Mouse (Mus musculus): Measurements from ENCODE around the gene Dctn2. TPM values are rescaled to one million over a fixed set of nuclear protein-coding genes. Genes with fewer than 3 reads are reported as not detected.
A peak's percentile ranks its signal among the peaks of the same experiment; 100 is the strongest.

Dctn2 gene
- polyA plus RNA-seq, 1 experiment from 2014 or later, result 320 TPM

DNA sequence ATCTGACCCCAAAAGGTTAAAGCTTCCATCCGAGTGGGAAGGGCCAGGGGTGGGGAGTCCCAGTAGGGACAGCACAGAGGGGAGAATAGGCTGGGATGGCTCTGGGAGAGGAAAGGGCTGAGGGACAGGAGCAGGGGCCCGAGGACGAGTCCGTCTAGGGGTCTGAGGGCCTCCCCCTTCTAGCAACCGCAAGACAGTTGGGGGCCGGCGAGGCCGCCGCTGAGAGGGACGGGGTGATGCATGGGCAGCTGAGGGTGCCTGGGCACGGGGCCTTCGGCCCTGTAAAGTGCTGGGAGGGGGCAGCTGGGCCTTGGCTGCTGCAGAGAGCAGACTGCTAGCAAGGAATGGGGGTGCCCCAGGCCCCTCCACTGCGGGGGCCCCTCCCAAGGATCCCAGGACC is 19.5 kb downstream of the Dctn2 start:
- no peak overlapping the region for H3K27ac ChIP-seq (replicated peaks)
- H3K27me3 ChIP-seq, result no peaks in the 10 kb centered on the region
- WGBS, result 71% methylated on average over 11 of the region's 13 CpGs
- ATAC-seq (replicated peaks), result no peak
- peaks cover 54% of the 10 kb centered on the region for H3K36me3 ChIP-seq
- H3K9me3 ChIP-seq, result no peaks in the 10 kb centered on the region
- H3K4me2 ChIP-seq (replicated peaks), result no peak overlapping the region
- H3K4me1 ChIP-seq, result peaks cover 37% of the 10 kb centered on the region
- no peak overlapping the region for H3K9ac ChIP-seq (replicated peaks)
- no peak overlapping the region for H3K4me3 ChIP-seq

DNA sequence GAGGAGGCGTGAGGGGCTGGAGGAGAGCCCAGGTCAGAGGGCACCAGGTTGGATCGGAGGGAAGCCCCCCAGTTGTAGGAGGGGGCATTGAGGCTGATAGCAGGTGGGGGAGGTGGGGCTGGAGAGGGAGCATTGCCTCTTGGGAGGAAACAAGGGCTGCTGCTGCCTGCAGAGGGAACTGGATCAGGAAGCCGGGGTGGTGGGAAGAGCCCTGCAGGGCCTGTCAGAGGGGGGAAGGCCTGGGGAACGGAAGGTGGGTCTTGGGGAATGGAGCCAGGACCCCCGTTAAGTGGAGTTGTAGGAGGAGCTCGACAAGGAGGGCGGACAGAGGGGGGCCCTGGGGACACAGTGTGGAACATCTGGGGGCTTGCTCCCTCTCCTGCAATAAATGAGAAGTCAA is 20.0 kb downstream of the Dctn2 start:
- Histone ChIP-seq H3K27ac (replicated peaks) (no peak overlapping the region), H3K4me2 (replicated peaks) (peak overlapping the region; percentile 91; the same call in 1 of the 2 replicates), H3K27me3 (no peaks in the 10 kb centered on the region), H3K9ac (replicated peaks) (0 out of 2 replicates have a peak overlapping the region, but pooled peaks have one; percentile 22), H3K36me3 (peaks cover 49% of the 10 kb centered on the region), H3K4me3 (no peak overlapping the region), H3K4me1 (peaks cover 40% of the 10 kb centered on the region), H3K9me3 (no peaks in the 10 kb centered on the region)
- no peak for ATAC-seq (replicated peaks)
- 74% methylated on average over 7 of the region's 7 CpGs for WGBS

DNA sequence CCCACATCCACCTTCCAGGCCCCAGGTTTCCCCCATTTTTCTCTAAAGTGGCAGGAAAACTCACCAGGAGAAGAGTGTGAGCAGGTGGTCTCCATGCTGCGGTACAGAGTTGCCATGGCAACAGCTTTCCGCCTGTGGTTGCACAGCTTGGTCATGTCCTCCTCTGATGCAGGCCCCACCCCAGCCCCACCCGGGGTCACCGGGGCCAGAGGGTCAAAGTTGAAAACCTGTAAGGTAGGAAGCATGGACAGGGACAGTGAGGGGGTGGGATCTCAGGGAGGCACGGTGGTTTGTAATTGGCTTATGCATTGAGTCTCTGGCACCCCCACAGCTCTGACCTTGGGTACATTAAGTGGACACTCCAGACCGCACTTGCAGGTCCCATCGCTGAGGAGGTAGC is 20.6 kb downstream of the Dctn2 start:
- no peaks in the 10 kb centered on the region for H3K9me3 ChIP-seq
- peaks cover 44% of the 10 kb centered on the region for H3K36me3 ChIP-seq
- H3K9ac ChIP-seq (replicated peaks), result 0 out of 2 replicates have a peak overlapping the region, but pooled peaks have one; percentile 22
- peak overlapping the region; percentile 97; the same call in 1 of the 2 replicates for H3K27ac ChIP-seq (replicated peaks)
- WGBS, result 50% methylated on average over 7 of the region's 7 CpGs
- peak overlapping the region; percentile 91 for H3K4me2 ChIP-seq (replicated peaks)
- no peak for ATAC-seq (replicated peaks)
- H3K27me3 ChIP-seq, result no peaks in the 10 kb centered on the region
- peak overlapping the region; percentile 65 for H3K4me3 ChIP-seq
- H3K4me1 ChIP-seq, result peaks cover 46% of the 10 kb centered on the region

DNA sequence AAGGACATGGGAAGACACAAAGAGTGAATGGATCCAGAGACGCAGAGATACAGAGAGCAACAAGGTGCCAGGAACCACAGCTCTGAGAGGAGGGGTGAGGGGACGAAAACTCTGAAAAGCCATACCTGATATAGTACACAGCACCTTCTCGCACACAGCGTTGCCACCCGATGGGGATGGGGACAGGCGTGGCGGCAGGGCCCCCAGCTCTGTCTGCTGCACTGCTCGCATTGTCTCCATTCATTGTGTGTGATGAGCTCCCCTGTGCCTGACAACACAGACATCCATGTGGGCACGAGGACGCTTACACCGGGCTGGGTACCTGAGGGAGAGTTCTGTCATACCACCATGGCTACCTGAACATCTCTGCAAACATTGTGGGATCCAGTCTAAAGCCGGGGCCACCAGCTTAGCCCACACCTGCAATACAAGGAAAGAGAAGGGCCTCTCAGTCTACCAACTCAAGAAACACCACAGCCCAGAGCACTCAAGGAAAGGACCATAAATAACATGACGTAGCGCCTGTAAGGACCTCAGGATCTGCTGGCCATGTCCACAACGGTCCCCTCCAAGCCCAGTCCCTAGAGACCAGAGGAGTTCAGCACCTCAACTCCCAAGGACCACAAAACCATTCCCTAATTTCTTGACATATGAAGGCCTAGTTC is 21.2 kb downstream of the Dctn2 start:
- Histone ChIP-seq H3K27ac (replicated peaks) (peak overlapping the region; percentile 97), H3K9me3 (no peaks in the 10 kb centered on the region), H3K4me2 (replicated peaks) (peak overlapping the region; percentile 91), H3K27me3 (no peaks in the 10 kb centered on the region), H3K4me3 (peak overlapping the region; percentile 65), H3K4me1 (peaks cover 52% of the 10 kb centered on the region), H3K36me3 (peaks cover 37% of the 10 kb centered on the region), H3K9ac (replicated peaks) (peak overlapping the region; percentile 70)
- no peak for ATAC-seq (replicated peaks)
- WGBS, result 68% methylated on average over 15 of the region's 15 CpGs

DNA sequence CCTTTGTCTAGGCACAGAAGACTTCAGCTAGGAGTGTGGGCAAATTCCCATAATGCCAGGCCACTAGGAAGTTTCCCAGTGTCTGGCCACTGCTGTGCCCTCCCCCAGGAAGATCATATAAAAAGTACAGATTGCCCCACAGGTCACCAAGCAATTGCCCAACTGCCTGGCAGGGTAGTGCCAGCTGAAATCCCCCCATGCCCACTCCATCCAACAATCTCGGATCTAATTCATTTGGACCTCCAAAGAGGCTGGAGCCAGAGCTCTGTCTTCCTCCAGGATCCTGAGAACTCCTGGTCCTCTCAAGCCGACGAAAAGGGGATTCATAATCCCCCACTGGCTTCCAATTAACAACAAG is 21.7 kb downstream of the Dctn2 start:
- Histone ChIP-seq H3K4me1 (peaks cover 53% of the 10 kb centered on the region), H3K36me3 (peaks cover 33% of the 10 kb centered on the region), H3K4me2 (replicated peaks) (peak overlapping the region; percentile 91), H3K27me3 (no peaks in the 10 kb centered on the region), H3K27ac (replicated peaks) (peak overlapping the region; percentile 97), H3K9ac (replicated peaks) (peak overlapping the region; percentile 70), H3K4me3 (peak overlapping the region; percentile 65), H3K9me3 (no peaks in the 10 kb centered on the region)
- WGBS, result 0% methylated on average over 3 of the region's 3 CpGs
- no peak for ATAC-seq (replicated peaks)

DNA sequence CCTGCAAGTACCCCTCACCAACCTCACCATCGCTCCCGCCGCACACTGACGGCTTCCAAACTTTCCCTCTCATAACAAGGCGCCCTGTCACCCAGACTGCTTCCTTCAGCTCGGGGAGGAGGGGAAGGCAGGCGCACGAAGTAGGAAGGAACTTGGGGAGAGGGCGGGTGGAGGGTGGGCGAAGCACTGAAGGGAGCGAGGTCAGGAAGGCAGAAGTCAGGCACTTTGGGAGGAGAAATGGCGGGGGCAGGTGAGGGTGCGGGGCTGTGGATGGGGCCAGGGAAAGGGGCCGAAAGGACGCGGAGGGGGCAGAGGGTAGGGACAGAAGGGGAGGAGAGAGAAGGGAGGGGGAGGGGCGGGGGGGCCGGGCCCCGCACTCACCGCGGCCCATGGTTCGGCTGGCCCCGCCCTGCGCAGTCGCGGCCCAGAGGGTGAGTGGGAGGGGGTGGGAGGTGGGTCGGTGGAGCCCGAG is 22.2 kb downstream of the Dctn2 start:
- Histone ChIP-seq H3K9ac (replicated peaks) (peak overlapping the region; percentile 70), H3K36me3 (peaks cover 29% of the 10 kb centered on the region), H3K4me3 (peak overlapping the region; percentile 65), H3K27ac (replicated peaks) (peak overlapping the region; percentile 97), H3K27me3 (no peaks in the 10 kb centered on the region), H3K4me2 (replicated peaks) (peak overlapping the region; percentile 91), H3K4me1 (peaks cover 53% of the 10 kb centered on the region), H3K9me3 (no peaks in the 10 kb centered on the region)
- ATAC-seq (replicated peaks), result peak; percentile 5; the same call in 1 of the 2 replicates
- under 1% methylated on average over 15 of the region's 28 CpGs for WGBS

DNA sequence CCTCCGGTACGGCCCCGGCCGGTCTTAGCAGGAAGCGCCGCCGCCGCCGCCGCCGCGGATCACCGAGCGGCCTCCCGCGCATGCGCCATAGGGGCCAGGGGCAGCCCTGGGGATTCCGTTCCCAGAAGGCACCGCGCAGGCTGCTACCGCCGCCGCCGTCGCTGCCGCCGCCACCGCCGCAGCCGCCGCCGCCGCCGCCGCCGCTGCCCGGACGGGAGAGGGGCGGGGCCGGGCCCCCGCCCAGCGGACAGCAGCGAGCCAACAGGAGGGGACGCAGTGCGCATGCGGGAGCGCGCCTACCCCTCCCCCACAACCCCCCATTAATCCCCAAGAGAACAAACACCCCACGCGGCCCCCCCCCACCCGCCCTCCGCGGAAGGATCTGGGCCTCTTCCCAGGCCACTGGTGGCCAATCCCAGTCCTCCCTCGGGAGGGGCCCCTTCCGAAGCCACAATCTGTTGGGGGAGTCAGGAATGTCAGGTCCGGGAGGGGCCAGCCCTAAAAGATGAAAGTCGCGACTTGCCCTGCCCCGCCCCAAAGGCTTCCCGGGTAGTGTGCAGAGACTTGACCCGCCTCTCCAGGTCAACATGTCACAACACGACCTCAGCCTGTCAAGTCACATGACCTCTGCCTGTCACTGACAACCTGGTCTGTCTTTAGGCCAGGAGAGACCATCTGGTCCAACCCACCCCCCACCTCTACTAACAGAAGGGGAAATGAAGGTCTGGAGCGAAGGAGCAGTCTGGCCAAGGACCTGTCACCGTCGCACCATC is 22.8 kb downstream of the Dctn2 start, which contains the start of gene Mbd6:
TSS of gene Mbd6 (minus strand) at position 219 of the 773 bp plus-strand sequence.
- peak within 1 kb of the TSS; percentile 97 for H3K27ac ChIP-seq (replicated peaks)
- H3K4me3 ChIP-seq, result peak within 1 kb of the TSS; percentile 65
- no peaks in the 10 kb centered on the region for H3K9me3 ChIP-seq
- H3K4me1 ChIP-seq, result peaks cover 53% of the 10 kb centered on the region
- peak within 1 kb of the TSS; percentile 70 for H3K9ac ChIP-seq (replicated peaks)
- peaks cover 28% of the 10 kb centered on the region for H3K36me3 ChIP-seq
- H3K27me3 ChIP-seq, result no peaks in the 10 kb centered on the region
- peak; percentile 17 for ATAC-seq (replicated peaks)
- under 1% methylated on average over 41 of the region's 65 CpGs for WGBS
- peak within 1 kb of the TSS; percentile 91 for H3K4me2 ChIP-seq (replicated peaks)

DNA sequence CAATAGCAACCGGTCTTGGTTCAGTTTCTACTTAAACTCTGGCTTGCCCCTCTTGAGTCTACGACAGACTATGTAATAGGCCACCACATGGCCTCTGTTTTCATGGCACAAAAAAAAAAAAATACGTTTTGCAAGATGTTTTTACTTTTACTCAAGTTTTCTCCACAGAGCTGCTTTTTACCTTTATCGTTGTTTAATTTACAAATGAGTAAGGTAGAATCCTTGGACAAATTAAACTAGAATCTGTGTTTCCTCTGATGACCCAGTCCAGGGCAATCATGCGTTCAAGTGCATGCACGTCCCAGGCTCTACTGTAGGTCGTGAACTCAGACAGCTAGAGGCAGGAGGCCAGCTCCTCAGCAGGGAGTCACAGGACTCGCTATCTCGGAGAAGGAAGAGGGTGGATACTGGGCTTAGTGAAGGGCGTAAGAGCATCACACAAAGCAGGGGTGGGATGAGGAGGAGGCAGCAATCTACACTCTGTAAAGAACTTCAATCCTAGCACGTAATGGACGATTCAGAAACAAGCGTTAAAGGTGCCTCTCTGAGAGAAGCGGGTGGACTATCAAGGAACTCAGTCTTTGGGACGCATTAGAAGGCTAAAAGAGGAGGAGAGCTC is 23.5 kb downstream of the Dctn2 start:
- peak overlapping the region; percentile 91 for H3K4me2 ChIP-seq (replicated peaks)
- ATAC-seq (replicated peaks), result peak; percentile 20
- no peaks in the 10 kb centered on the region for H3K9me3 ChIP-seq
- H3K9ac ChIP-seq (replicated peaks), result peak overlapping the region; percentile 70
- peaks cover 28% of the 10 kb centered on the region for H3K36me3 ChIP-seq
- peaks cover 53% of the 10 kb centered on the region for H3K4me1 ChIP-seq
- H3K27me3 ChIP-seq, result no peaks in the 10 kb centered on the region
- 2% methylated on average over 15 of the region's 15 CpGs for WGBS
- H3K27ac ChIP-seq (replicated peaks), result peak overlapping the region; percentile 97
- peak overlapping the region; percentile 65 for H3K4me3 ChIP-seq

DNA sequence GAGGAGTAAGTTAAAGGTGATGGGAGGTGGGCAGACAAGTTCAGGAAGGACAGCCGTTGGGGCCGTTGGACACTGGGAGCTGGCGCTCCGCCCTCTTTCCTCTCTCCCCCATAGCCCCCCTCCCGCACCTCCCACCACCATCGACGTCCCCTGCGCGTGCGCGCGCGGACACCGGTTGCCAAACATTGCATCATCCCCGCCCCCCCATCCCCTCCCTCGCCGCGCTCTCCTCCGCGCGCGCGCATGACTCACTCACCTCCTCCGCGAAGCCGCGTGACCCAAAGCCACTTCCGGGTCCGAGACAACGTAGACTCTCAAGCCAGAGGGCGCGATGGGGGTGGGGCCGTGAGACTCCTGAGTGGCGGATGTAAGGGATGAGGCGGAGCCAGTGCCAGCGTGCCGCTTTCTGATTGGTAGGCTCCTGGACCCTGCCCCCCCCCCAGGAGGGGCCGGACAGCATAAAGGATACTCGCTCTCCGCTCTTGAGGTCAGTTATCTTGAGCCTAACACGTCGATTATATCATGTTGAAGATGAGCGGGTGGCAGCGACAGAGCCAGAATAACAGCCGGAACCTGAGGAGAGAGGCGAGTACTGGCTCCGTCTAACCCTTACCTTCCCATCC is 24.2 kb downstream of the Dctn2 start:
- Histone ChIP-seq H3K36me3 (peaks cover 33% of the 10 kb centered on the region), H3K4me2 (replicated peaks) (peak overlapping the region; percentile 91), H3K4me1 (peaks cover 53% of the 10 kb centered on the region), H3K27me3 (no peaks in the 10 kb centered on the region), H3K27ac (replicated peaks) (peak overlapping the region; percentile 97), H3K9me3 (no peaks in the 10 kb centered on the region), H3K4me3 (peak overlapping the region; percentile 65), H3K9ac (replicated peaks) (peak overlapping the region; percentile 70)
- peak; percentile 90 for ATAC-seq (replicated peaks)
- under 1% methylated on average over 43 of the region's 47 CpGs for WGBS

DNA sequence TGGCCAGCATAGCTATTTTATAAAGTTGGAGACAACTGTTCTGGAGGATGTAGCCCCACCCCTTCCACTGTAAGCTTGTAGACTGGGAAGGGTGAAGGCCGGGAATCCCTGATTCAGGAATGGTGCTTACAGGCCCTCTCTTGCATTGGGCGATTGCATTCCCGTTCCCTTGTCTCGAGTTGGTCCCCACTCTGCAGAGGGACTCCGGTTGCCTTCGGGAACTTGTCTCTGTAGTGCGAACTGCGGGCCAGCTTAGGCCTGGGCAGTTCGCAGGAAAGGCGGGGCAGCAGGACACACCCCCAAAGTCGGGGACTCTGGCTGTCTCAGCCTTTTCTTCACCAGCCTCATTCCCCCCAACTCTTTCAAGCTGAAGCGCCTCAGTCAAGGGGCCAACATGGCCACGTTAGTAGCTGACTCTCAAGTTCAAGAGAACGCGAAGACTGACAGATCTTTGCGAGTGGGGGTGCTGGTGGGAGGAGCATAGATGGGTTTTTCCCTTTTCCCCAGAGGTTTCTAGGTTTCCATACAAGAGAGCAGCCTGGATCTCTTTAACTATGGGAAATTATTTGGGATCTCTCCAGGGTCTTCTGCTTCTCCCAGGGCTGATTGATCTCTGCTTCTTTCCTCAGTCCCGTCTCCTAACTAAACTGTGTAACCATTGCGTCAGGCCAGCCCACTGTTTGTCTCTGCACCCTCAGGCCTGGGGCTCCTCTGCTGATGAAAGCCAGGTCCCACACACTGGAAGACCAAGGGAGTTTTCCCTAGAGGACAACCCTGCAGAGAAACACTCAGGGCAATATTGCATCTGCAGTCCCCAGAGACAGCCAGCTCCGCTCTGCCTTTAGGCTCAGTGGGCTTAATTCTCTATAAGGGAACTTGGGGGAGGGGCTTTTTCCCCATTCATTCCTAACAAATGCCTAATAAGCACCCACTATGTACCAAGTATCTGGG is 25.0 kb downstream of the Dctn2 start:
- H3K36me3 ChIP-seq, result peaks cover 33% of the 10 kb centered on the region
- 2% methylated on average over 19 of the region's 19 CpGs for WGBS
- ATAC-seq (replicated peaks), result peak; percentile 62
- H3K4me3 ChIP-seq, result peak overlapping the region; percentile 65
- H3K4me2 ChIP-seq (replicated peaks), result peak overlapping the region; percentile 91
- no peaks in the 10 kb centered on the region for H3K27me3 ChIP-seq
- no peaks in the 10 kb centered on the region for H3K9me3 ChIP-seq
- peak overlapping the region; percentile 97 for H3K27ac ChIP-seq (replicated peaks)
- peak overlapping the region; percentile 70 for H3K9ac ChIP-seq (replicated peaks)
- H3K4me1 ChIP-seq, result peaks cover 46% of the 10 kb centered on the region

Data from forebrain, embryonic 15.5 days (tissue).